Comparison of ENCODE assay signal across 8 mouse cellular contexts in genomic region chr2:92599487-92600347, GRCm38 (mm10). TPM values are rescaled to one million over a fixed set of nuclear protein-coding genes. Genes with fewer than 3 reads are reported as not detected.
DNase-seq lines count a peak whose midpoint lies in the region; ATAC-seq and TF ChIP-seq lines count a peak whose summit lies in the region.

Gene Chst1, plus strand, starts transcription at chr2:92599707.

- no peaks in the 10 kb centered on the region for H3K9me3 ChIP-seq in megakaryocyte, embryonic 14.5 days
- no peaks in the 10 kb centered on the region for H3K9me3 ChIP-seq in liver, postnatal 0 days (ENCODE audit: low read length)

- ATAC-seq in megakaryocyte, adult 5-6 weeks (ENCODE audit: poor library complexity, severe bottlenecking): no peak
- no peak for ATAC-seq in liver, postnatal 0 days
- ATAC-seq in erythroid progenitor cell, adult 5-6 weeks (replicated peaks; ENCODE audit: low FRiP score, poor library complexity, severe bottlenecking): no peak

- no peak within 1 kb of the TSS for H3K27ac ChIP-seq in liver, postnatal 0 days (ENCODE audit: low read depth)

- DNase-seq in cerebellum, postnatal 14 days: peak; percentile 41 to 45
- peak; percentile 18 for DNase-seq in heart, adult 8-10 months (ENCODE audit: low spot score)
- peak; percentile 78 for DNase-seq in kidney, postnatal 10 days
- no peak for DNase-seq in liver, postnatal 0 days
- peak; percentile 71 for DNase-seq in retina, postnatal 1 day

- H3K36me3 ChIP-seq in megakaryocyte, embryonic 14.5 days (replicated peaks; ENCODE audit: low read length): no peaks in the 10 kb centered on the region
- no peaks in the 10 kb centered on the region for H3K36me3 ChIP-seq in liver, postnatal 0 days (replicated peaks; ENCODE audit: insufficient read depth, low read length)

- peak within 1 kb of the TSS; percentile 87 for H3K4me3 ChIP-seq in megakaryocyte, embryonic 14.5 days (replicated peaks)
- peak within 1 kb of the TSS; percentile 29 for H3K4me3 ChIP-seq in liver, postnatal 0 days (ENCODE audit: low read depth, low read length)

- H3K27me3 ChIP-seq in megakaryocyte, embryonic 14.5 days (replicated peaks): peaks cover 91% of the 10 kb centered on the region
- H3K27me3 ChIP-seq in liver, postnatal 0 days (ENCODE audit: insufficient read depth, low read length): peaks cover 52% of the 10 kb centered on the region

- 2% methylated on average over 36 of the region's 82 CpGs for WGBS in liver, postnatal 0 days (ENCODE audit: insufficient replicate concordance)

- H3K4me1 ChIP-seq in megakaryocyte, embryonic 14.5 days: peaks cover 19% of the 10 kb centered on the region
- peaks cover 3% of the 10 kb centered on the region; the same call in 1 of the 2 replicates for H3K4me1 ChIP-seq in liver, postnatal 0 days (ENCODE audit: insufficient read depth)

- no peak for TF ChIP-seq CTCF in liver, postnatal 0 days (IDR thresholded peaks at IDR 0.05; ENCODE audit: low read depth)

- H3K9ac ChIP-seq in liver, postnatal 0 days (replicated peaks): no peak within 1 kb of the TSS

- H3K4me2 ChIP-seq in liver, postnatal 0 days (ENCODE audit: low read depth, low read length): peak within 1 kb of the TSS; percentile 73

- TF ChIP-seq EP300 in liver, postnatal 0 days (IDR thresholded peaks at IDR 0.05; ENCODE audit: low read depth): no peak

RNA-seq across cellular contexts. Expression of gene Chst1, which starts in this region (rescaled TPM):
- polyA plus RNA-seq in megakaryocyte, embryonic 14.5 days (2012; ENCODE audit: insufficient read depth, low replicate concordance): 0.45 TPM in 1 of 2 replicates, not detected in the other
- total RNA-seq in megakaryocyte, adult 5-6 weeks (2015): 0.91 and 1.3 TPM in 2 replicates
- 1.0 and 1.1 TPM in 2 replicates for total RNA-seq in megakaryocyte, adult 5-6 weeks (2017)
- 1 to 10 TPM; 1.6 to 2.1 (median 1.9) TPM for total RNA-seq in heart, adult 8-10 months (2022)
- polyA plus RNA-seq in liver, postnatal 0 days (2015; fragmentation: Nextera tagmentation; extraction: Ambion mirVana): 0.05 and 0.06 TPM in 2 replicates
- not detected in 2 replicates for total RNA-seq in erythroid progenitor cell, adult 5-6 weeks (2015; ENCODE audit: low replicate concordance)
- total RNA-seq in erythroid progenitor cell, adult 5-6 weeks (2017; ENCODE audit: low replicate concordance): not detected in 2 replicates
